Mouse (Mus musculus): ENCODE results near the gene Rnf180. TPM values are rescaled to one million over a fixed set of nuclear protein-coding genes. Genes with fewer than 3 reads are reported as not detected.

Rnf180 gene
- 1.1 and 2.3 TPM in 2 replicates for polyA plus RNA-seq (2012)

DNA sequence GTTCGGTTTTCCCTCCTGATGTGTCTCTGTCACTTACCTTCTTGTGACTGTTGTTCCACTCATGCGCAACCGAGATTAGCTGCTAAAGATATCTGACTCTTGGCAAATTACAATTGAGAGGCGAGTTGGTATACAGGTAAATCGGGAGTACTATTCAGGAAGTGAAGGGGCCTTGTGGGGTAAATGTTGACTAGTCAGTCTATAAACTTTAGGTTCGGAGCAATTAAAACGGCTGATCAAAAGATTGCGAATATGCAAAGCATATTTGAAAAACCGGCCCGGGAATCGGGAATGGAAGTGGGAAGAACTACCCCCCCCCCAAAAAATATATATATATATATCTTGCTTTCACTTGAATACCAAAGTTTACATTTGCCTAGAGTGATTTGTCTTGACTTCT, at the start of gene Rnf180:
TSS of gene Rnf180 (minus strand) at position 101 of the 400 bp plus-strand sequence.

DNA sequence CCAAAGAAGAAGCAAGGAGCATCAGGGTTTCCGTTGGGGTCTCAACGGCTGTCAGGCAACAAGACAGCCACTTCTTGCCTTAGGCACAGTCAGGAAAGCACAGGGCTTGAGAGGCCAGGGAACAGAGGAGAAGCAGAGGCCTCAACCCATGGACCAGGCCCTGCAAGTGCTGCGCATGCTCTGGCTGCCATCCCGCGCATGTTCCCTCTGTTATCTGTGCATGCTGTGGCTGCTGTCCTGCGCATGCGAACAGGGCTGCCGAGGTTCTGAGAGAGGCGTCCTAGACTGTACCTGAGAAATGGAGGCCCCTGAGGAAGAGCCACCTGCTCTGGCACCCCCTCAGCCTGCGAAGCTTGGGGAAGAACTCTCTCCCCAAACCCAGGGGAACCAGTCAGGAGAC, 212.8 kb downstream of the Rnf180 start, which contains the start of gene 4933425L06Rik:
TSS of gene 4933425L06Rik (plus strand) at position 261 of the 400 bp plus-strand sequence.

Other genes with a start within 250 kb of the Rnf180 start
- gene Rgs7bp, start 239.9 kb downstream of the Rnf180 start, polyA plus RNA-seq (2012), result 0.15 and 0.27 TPM in 2 replicates
- gene 4933425L06Rik, start 212.7 kb downstream of the Rnf180 start, polyA plus RNA-seq (2012), result not detected in 2 replicates
- not detected in 2 replicates for gene Htr1a, start 148.8 kb upstream of the Rnf180 start, polyA plus RNA-seq (2012)

Data from megakaryocyte-erythroid progenitor cell, adult 5 weeks (primary cell).